Mouse (Mus musculus): ENCODE results near the gene Frmd4a. TPM values are rescaled to one million over a fixed set of nuclear protein-coding genes. Genes with fewer than 3 reads are reported as not detected.
A peak's percentile ranks its signal among the peaks of the same experiment; 100 is the strongest.

Frmd4a gene
- polyA plus RNA-seq, 1 experiment from 2014 or later, result 16.8 TPM

DNA sequence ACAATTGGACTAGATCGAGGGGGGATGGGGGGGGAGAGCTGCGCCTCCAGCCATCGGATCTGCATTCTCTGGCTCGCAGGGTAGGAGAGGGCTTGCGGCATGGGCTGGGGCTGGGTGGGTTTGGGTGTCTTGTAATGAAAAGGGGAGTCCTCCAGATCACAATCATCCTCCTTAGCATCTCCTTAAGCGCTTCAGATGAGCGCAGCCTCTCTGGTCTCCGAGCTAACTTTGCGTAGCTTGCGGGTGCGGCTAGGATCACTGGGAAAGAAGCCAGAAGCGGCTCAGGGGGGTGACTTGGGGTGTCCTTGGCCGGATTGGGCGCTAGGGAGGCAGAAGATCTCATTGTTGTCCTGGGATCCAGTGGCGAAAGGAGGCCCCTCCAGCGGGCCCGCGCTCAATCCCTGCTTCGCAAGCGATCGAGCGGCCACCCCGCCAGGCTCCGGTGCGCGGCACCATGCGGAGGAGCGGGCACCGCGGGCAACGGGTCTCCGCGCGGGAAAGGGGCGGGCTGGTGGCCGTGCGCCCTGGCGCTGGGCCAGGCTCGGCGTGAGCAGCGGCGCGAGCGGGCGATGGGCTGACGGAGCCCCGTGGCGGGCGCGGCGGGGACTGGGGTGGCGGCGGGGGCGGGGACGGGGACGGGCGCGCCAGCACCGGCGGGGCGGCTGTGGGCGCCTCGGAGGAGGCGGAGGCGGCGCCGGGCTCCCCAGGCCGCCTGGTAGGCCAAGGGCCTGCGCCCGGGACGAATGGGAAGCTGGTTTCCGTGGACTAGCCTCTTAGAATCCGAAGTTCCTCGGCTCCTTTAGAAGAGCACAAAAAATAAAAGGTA is 383.5 kb downstream of the Frmd4a start:
- no peak for TF ChIP-seq CTCF (IDR thresholded peaks at IDR 0.05; ENCODE audit: low read depth)
- H3K27ac ChIP-seq, result peak overlapping the region; percentile 57
- peak; percentile 74 for ATAC-seq (replicated peaks; ENCODE audit: low FRiP score, low read depth)

DNA sequence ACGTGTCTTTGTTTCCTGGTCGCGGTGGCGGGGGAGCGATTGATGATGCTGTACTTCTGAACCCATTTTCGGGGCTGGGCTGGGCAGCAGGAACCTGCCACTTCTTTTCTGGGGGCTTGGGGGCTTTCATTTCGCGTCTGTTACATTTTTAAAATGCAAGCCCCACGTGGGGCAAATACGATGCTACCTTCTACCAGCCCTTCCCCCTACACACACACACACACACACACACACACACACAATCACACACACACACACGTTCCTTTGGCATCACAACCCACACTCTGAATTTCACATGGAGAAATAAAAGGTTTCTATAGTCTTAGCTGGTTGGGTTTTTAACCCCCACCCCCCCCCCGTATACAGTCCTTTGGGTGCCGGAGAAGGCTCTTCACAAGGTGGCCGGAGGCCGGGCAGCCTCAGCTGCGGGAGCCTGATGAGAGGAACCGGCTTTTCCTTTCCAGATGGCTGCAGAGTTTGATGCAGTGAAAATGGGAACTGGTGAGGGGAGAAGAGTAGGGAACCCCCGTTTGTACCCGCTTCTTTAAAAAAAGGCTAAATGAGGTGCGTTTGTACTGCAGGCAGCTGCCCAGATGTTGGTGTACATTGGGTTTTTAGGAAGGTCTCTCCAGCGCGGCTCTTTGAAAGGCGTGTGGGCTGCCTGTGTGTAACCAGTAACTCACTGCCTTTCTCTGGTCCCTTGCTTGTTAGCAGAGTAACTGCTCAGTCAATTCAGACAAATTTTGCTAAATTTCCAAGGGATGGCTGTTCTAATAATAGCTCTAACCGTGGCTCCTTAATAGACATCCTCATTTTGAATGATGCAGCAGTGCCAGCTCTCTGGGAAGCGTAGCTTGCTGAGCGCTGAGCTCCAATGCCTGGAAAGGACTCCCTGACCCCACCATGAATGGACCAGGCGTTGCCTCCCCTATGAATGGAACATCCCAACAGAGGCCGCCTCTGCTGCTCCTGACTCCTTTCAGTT is 384.4 kb downstream of the Frmd4a start:
- WGBS, result 2% methylated on average over 28 of the region's 28 CpGs
- Histone ChIP-seq H3K4me2 (ENCODE audit: low read length) (peak overlapping the region; percentile 94), H3K36me3 (ENCODE audit: insufficient read depth, low read length) (no peaks in the 10 kb centered on the region), H3K27me3 (ENCODE audit: insufficient read depth, low read length) (no peaks in the 10 kb centered on the region), H3K9ac (ENCODE audit: low read depth, low read length) (peak overlapping the region; percentile 78), H3K9me3 (replicated peaks; ENCODE audit: low read length) (no peaks in the 10 kb centered on the region), H3K27ac (peak overlapping the region; percentile 57; the same call in 1 of the 2 replicates), H3K4me3 (replicated peaks; ENCODE audit: low read depth, low read length) (peak overlapping the region; percentile 77), H3K4me1 (replicated peaks; ENCODE audit: insufficient read depth, low read length) (peaks cover 7% of the 10 kb centered on the region; the same call in 1 of the 2 replicates)
- no peak for TF ChIP-seq CTCF (IDR thresholded peaks at IDR 0.05; ENCODE audit: low read depth)
- ATAC-seq (replicated peaks; ENCODE audit: low FRiP score, low read depth), result no peak
- DNase-seq (ENCODE audit: low spot score), result peak; percentile 76

More for the DNA sequence above, 383.5 kb downstream of the Frmd4a start:
- Histone ChIP-seq H3K27me3 (ENCODE audit: insufficient read depth, low read length) (no peaks in the 10 kb centered on the region), H3K9me3 (replicated peaks; ENCODE audit: low read length) (no peaks in the 10 kb centered on the region), H3K9ac (ENCODE audit: low read depth, low read length) (peak overlapping the region; percentile 78), H3K4me1 (replicated peaks; ENCODE audit: insufficient read depth, low read length) (peaks cover 7% of the 10 kb centered on the region; the same call in 1 of the 2 replicates), H3K4me3 (replicated peaks; ENCODE audit: low read depth, low read length) (peak overlapping the region; percentile 77), H3K36me3 (ENCODE audit: insufficient read depth, low read length) (no peaks in the 10 kb centered on the region), H3K4me2 (ENCODE audit: low read length) (peak overlapping the region; percentile 94)
- peak; percentile 72 for DNase-seq (ENCODE audit: low spot score)
- under 1% methylated on average over 73 of the region's 74 CpGs for WGBS

- no peaks in the 10 kb centered on the region for H3K9me3 ChIP-seq (replicated peaks; ENCODE audit: low read length)
- H3K27me3 ChIP-seq (ENCODE audit: insufficient read depth, low read length), result no peaks in the 10 kb centered on the region
- 0 out of 2 replicates have a peak, but pooled peaks cover 4% of the 10 kb centered on the region for H3K4me1 ChIP-seq (replicated peaks; ENCODE audit: insufficient read depth, low read length)
- no peak overlapping the region for H3K27ac ChIP-seq
- 67% methylated on average over 5 of the region's 5 CpGs for WGBS
- ATAC-seq (replicated peaks; ENCODE audit: low FRiP score, low read depth) (no peak), DNase-seq (ENCODE audit: low spot score) (no peak)
- TF ChIP-seq CTCF (IDR thresholded peaks at IDR 0.05; ENCODE audit: low read depth), result no peak
- H3K4me3 ChIP-seq (replicated peaks; ENCODE audit: low read depth, low read length), result no peak overlapping the region
- H3K4me2 ChIP-seq (ENCODE audit: low read length), result no peak overlapping the region
- H3K36me3 ChIP-seq (ENCODE audit: insufficient read depth, low read length), result no peaks in the 10 kb centered on the region
- H3K9ac ChIP-seq (ENCODE audit: low read depth, low read length), result no peak overlapping the region
Measured at GRCm38 (mm10) chr2:4406977-4407376, 389.5 kb downstream of the Frmd4a start.

DNA sequence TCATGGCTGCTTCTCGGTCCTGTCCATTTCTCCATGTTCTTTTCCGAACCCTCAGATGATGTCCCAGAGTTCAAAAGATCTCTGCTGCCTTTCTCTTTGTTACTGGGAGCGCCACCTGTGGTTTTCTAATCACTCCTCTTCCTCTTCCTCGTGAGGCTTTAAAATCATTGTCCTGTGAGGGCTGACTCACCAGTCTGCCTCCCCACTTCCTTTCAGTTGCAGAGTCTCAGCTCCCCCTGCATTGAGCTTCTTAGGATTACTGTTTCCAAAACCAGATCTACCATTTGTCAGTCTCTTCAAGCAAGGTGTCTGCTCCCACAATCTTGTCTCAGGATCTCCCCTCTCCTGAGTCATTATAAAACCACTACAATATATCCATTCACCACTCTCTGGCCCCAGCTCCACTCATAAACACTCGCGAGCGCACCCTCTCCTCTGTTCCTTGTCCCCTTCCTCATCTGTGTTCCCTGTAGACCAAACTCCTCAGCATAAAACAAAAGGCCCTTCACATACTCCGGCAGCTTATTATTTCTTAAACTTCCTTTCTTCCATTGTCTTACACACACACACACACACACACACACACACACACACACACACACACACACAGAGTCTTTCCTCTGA is 392.4 kb downstream of the Frmd4a start:
- no peaks in the 10 kb centered on the region for H3K36me3 ChIP-seq (ENCODE audit: insufficient read depth, low read length)
- no peaks in the 10 kb centered on the region for H3K27me3 ChIP-seq (ENCODE audit: insufficient read depth, low read length)
- H3K4me1 ChIP-seq (replicated peaks; ENCODE audit: insufficient read depth, low read length), result no peaks in the 10 kb centered on the region
- H3K27ac ChIP-seq, result peak overlapping the region; percentile 50; the same call in 1 of the 2 replicates
- H3K4me2 ChIP-seq (ENCODE audit: low read length), result no peak overlapping the region
- no peak for ATAC-seq (replicated peaks; ENCODE audit: low FRiP score, low read depth)
- TF ChIP-seq CTCF (IDR thresholded peaks at IDR 0.05; ENCODE audit: low read depth), result no peak
- WGBS, result 73% methylated on average over 8 of the region's 8 CpGs
- H3K4me3 ChIP-seq (replicated peaks; ENCODE audit: low read depth, low read length), result no peak overlapping the region
- no peak for DNase-seq (ENCODE audit: low spot score)
- no peaks in the 10 kb centered on the region for H3K9me3 ChIP-seq (replicated peaks; ENCODE audit: low read length)
- H3K9ac ChIP-seq (ENCODE audit: low read depth, low read length), result no peak overlapping the region

DNA sequence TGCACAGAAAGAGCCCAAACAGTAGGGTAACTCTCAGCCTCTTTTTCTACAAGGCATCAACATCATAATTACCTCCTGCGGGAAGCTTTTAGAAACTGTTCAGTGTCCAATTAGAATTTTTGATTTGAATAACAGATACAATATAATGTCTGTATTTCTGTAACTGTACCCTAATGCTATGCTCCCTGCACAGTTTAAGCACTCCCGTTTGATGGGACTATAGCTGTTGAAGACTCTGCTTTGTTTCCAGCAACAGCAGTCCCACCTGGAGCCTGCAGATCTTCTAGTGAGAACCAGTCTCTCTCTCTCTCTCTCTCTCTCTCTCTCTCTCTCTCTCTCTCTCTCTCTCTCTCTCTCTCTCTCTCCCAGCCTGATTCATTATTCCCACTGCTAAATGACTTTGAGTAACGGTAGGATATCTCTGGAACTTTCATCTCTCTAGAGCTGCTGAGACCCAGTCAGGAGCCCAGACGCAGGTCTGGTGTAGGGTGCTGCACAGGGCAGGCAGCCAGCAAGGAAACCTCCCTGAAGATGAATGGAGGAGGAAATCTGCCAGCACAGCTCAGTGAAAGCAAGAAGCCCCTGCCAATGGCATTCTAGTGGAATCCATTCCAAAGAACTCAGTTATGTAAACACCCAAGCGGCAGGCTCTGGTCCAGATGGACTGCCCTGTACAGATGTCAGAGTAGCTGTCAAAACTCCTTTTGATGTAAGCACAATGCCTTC is 395.5 kb downstream of the Frmd4a start:
- Histone ChIP-seq H3K36me3 (ENCODE audit: insufficient read depth, low read length) (no peaks in the 10 kb centered on the region), H3K27me3 (ENCODE audit: insufficient read depth, low read length) (no peaks in the 10 kb centered on the region), H3K9me3 (replicated peaks; ENCODE audit: low read length) (no peaks in the 10 kb centered on the region), H3K9ac (ENCODE audit: low read depth, low read length) (no peak overlapping the region), H3K27ac (no peak overlapping the region), H3K4me2 (ENCODE audit: low read length) (no peak overlapping the region), H3K4me1 (replicated peaks; ENCODE audit: insufficient read depth, low read length) (no peaks in the 10 kb centered on the region), H3K4me3 (replicated peaks; ENCODE audit: low read depth, low read length) (no peak overlapping the region)
- peak; percentile 9 for DNase-seq (ENCODE audit: low spot score)
- ATAC-seq (replicated peaks; ENCODE audit: low FRiP score, low read depth), result no peak
- TF ChIP-seq CTCF (IDR thresholded peaks at IDR 0.05; ENCODE audit: low read depth), result no peak
- WGBS, result 42% methylated on average over 5 of the region's 5 CpGs

Measured in kidney, postnatal 0 days (tissue).